Mouse (Mus musculus) limb, embryonic 11.5 days (tissue): ENCODE data around the gene Tbx6. TPM values are rescaled to one million over a fixed set of nuclear protein-coding genes. Genes with fewer than 3 reads are reported as not detected.

Source experiments
- ATAC-seq: fragments of 200-750 bp; cut with Nextera tagmentation; 2 replicates; pipeline ENCODE4 v1.8.0; 2017; ENCODE audit warnings: low read depth; ENCODE audit not compliant: insufficient number of reproducible peaks, low FRiP score, low TSS enrichment
- DNase-seq: peaks from one replicate; pipeline ENCODE4 v3.0.0-alpha.2; 2015; ENCODE audit warnings: low spot score
- H3K27ac ChIP-seq: fragments of 300-500 bp; sonication (generic); replicated peaks from 2 replicates; pipeline ENCODE4 v1.5.1; 2014; ENCODE audit warnings: low read depth, mild to moderate bottlenecking, low read length
- H3K27me3 ChIP-seq: fragments of 300-500 bp; sonication (generic); 2 replicates; pipeline ENCODE4 v1.6.1; 2014; ENCODE audit warnings: mild to moderate bottlenecking, low read length, mixed read lengths; ENCODE audit not compliant: control insufficient read depth, insufficient read depth
- H3K36me3 ChIP-seq: fragments of 300-500 bp; sonication (generic); 2 replicates; pipeline ENCODE4 v1.6.1; 2014; ENCODE audit warnings: mild to moderate bottlenecking, low read length, moderate library complexity, mixed read lengths; ENCODE audit not compliant: control insufficient read depth, insufficient read depth
- H3K4me1 ChIP-seq: fragments of 300-500 bp; sonication (generic); 2 replicates; pipeline ENCODE4 v1.6.1; 2014; ENCODE audit warnings: low read length, mixed read lengths; ENCODE audit not compliant: control insufficient read depth, insufficient read depth
- H3K4me2 ChIP-seq: fragments of 300-500 bp; sonication (generic); 2 replicates; pipeline ENCODE4 v1.6.1; 2014; ENCODE audit warnings: low read depth, mild to moderate bottlenecking, moderate library complexity; ENCODE audit not compliant: severe bottlenecking
- H3K4me3 ChIP-seq: fragments of 300-500 bp; sonication (generic); 2 replicates; pipeline ENCODE4 v1.5.1; 2014; ENCODE audit warnings: low read depth, low read length
- H3K9ac ChIP-seq: fragments of 300-500 bp; sonication (generic); 2 replicates; pipeline ENCODE4 v1.6.1; 2014; ENCODE audit warnings: mild to moderate bottlenecking, low read length
- H3K9me3 ChIP-seq: fragments of 300-500 bp; sonication (generic); 2 replicates; pipeline ENCODE4 v1.6.1; 2016; ENCODE audit warnings: low read length; ENCODE audit not compliant: control insufficient read depth
- WGBS: fragments of 180-500 bp; shearing (Covaris S2); extraction: QIAGEN DNeasy Blood & Tissue Kit; methylation state at CpG from one replicate; pipeline ENCODE4 v1.1.7; 2014; 5-methylcytosine and 5-hydroxymethylcytosine counted together
- polyA plus RNA-seq: library from polyadenylated mRNA; unstranded; fragments of >200 nt; fragmentation: Nextera tagmentation; extraction: Ambion mirVana; gene quantifications from 2 replicates; pipeline ENCODE4 v1.2.1, GENCODE M21; 2014

The Tbx6 gene
- polyA plus RNA-seq, 1 experiment from 2014 or later = 0.67 TPM

DNA sequence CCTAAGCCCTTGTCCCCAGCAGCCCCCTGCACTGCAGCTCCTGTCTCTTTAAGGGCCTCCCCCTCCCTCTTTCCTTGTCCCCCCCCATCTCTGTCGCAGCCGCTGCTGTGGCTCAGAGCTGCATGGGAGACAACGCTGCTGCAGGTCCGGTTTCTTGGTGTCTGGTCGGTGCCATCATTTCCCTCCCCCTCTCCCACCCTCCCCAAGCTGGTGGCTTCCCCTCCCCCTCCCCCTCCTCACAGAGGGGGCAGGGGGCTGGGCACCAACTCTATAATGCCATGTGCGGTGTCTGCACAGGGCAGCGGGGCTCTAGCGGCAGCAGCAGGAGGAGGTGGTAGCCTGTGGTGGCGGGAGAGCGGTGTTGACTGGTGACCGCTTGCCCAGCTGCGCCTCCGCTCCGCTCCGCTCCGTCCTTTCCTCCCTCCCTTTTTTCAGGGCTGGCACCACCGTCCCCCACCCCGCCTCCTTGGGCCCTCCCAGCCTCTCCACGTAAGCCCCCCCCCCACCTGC is 42.0 kb downstream of the Tbx6 start:
- 0% methylated on average over 10 of the region's 19 CpGs for WGBS
- ATAC-seq (no peak), DNase-seq (no peak)

DNA sequence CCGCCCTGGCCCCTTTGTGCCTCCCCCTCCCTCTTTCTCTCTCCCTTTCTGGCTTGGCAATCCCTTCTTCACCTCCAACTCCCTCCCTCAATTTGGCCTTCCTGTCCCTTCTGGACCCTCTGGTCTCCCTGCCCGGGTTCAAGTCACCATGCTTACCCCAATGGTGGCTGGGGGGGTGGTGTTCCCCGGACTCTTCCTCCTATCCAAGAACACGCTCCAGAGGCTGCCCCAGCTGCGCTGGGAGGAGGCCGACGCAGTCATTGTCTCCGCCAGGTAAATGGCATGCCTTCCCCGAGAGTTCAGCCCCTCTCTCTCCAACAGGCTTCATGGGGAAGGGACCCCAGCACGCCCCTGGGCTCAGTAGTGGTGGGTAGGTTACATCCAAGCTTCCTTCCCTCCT is 42.7 kb downstream of the Tbx6 start:
- Histone ChIP-seq H3K4me2 (no peak overlapping the region), H3K4me3 (no peak overlapping the region), H3K27ac (no peak overlapping the region), H3K9me3 (no peaks in the 10 kb centered on the region), H3K4me1 (0 out of 2 replicates have a peak, but pooled peaks cover 3% of the 10 kb centered on the region), H3K27me3 (peaks cover 22% of the 10 kb centered on the region), H3K9ac (no peak overlapping the region), H3K36me3 (no peaks in the 10 kb centered on the region)
- ATAC-seq = no peak
- 11% methylated on average over 10 of the region's 10 CpGs for WGBS
- DNase-seq = no peak

More for the DNA sequence above, 42.0 kb downstream of the Tbx6 start:
- Histone ChIP-seq H3K4me2 (peak overlapping the region; percentile 30), H3K27me3 (peaks cover 22% of the 10 kb centered on the region), H3K4me3 (no peak overlapping the region), H3K27ac (no peak overlapping the region), H3K4me1 (0 out of 2 replicates have a peak, but pooled peaks cover 3% of the 10 kb centered on the region), H3K9me3 (no peaks in the 10 kb centered on the region), H3K9ac (no peak overlapping the region), H3K36me3 (no peaks in the 10 kb centered on the region)

DNA sequence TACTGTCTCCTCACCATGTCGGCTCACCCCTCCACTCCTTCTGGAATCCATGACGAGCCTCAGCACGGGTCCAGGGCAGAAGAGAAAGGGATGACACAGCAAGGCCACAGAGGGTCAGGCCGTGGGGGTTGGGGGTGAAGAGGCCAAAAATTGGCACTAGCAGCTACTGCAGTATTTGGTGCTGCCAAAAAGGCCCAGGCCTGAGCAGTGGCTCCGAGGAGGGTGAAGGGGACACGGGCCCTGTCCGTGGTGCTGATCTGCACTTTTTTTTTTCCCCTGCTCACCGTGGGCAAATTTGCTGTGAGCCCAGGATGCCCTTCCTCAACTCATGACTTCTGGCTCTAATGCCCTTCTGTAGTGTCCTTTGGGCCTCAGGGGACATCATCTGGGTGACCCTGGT is 44.1 kb downstream of the Tbx6 start:
- Histone ChIP-seq H3K4me3 (no peak overlapping the region), H3K36me3 (no peaks in the 10 kb centered on the region), H3K9ac (no peak overlapping the region), H3K27ac (no peak overlapping the region), H3K27me3 (peaks cover 22% of the 10 kb centered on the region), H3K4me1 (peaks cover 8% of the 10 kb centered on the region; the same call in 1 of the 2 replicates), H3K9me3 (no peaks in the 10 kb centered on the region), H3K4me2 (no peak overlapping the region)
- ATAC-seq (no peak), DNase-seq (peak; percentile 76)
- 20% methylated on average over 8 of the region's 8 CpGs for WGBS

DNA sequence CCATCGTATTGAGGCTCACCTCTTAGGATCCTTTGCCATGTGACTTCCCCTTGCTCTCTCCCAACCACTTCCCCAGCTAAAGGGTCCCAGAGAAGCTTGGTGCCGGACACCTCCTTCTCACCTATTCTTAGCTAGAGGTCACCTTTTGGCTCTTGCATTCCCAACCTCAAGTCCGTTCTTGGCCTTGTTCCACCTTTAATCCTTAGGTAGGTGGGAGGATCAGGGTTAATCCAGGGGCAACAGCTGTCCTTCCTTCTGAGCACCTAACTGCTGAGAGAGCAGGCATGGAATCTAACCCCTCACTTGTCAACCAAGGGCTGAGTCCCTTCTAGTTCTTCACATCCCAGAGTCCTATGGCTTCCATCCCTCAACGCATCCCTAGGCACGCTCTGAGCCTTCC is 44.7 kb downstream of the Tbx6 start:
- 66% methylated on average over 5 of the region's 5 CpGs for WGBS
- H3K27me3 ChIP-seq = peaks cover 22% of the 10 kb centered on the region
- H3K4me3 ChIP-seq = no peak overlapping the region
- ATAC-seq (no peak), DNase-seq (no peak)
- no peaks in the 10 kb centered on the region for H3K9me3 ChIP-seq
- no peak overlapping the region for H3K9ac ChIP-seq
- H3K27ac ChIP-seq = no peak overlapping the region
- H3K4me2 ChIP-seq = no peak overlapping the region
- no peaks in the 10 kb centered on the region for H3K36me3 ChIP-seq
- peaks cover 8% of the 10 kb centered on the region; the same call in 1 of the 2 replicates for H3K4me1 ChIP-seq

DNA sequence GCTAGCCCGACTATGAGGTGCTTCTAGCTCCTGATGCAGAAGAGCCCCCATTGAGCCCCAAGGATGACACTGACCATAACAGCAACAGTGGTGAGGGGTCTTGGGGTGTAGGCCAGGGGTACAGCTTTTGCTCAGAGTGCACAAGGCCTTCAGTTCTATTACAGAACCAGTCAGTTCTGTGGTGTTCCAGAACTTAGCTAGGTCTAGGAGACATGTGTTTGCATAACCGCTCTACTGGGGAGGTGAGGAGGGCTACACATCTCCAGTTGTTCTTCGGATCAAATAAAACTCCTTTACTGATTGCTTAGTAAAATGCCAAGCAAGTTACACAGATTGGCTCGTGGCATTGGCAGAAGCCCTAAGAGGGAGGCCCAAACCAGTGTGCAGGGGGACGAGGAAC is 50.3 kb downstream of the Tbx6 start, which contains the start of gene 4930451I11Rik:
Gene 4930451I11Rik, minus strand, starts transcription at position 101 of the 400 bp plus-strand sequence.
- Histone ChIP-seq H3K9me3 (no peaks in the 10 kb centered on the region), H3K4me1 (peaks cover 5% of the 10 kb centered on the region; the same call in 1 of the 2 replicates), H3K27me3 (no peaks in the 10 kb centered on the region), H3K27ac (no peak within 1 kb of the TSS), H3K36me3 (no peaks in the 10 kb centered on the region), H3K4me3 (peak within 1 kb of the TSS; percentile 18; the same call in 1 of the 2 replicates), H3K4me2 (peak within 1 kb of the TSS; percentile 37; the same call in 1 of the 2 replicates), H3K9ac (no peak within 1 kb of the TSS)
- ATAC-seq (no peak), DNase-seq (no peak)
- WGBS = 63% methylated on average over 5 of the region's 5 CpGs

DNA sequence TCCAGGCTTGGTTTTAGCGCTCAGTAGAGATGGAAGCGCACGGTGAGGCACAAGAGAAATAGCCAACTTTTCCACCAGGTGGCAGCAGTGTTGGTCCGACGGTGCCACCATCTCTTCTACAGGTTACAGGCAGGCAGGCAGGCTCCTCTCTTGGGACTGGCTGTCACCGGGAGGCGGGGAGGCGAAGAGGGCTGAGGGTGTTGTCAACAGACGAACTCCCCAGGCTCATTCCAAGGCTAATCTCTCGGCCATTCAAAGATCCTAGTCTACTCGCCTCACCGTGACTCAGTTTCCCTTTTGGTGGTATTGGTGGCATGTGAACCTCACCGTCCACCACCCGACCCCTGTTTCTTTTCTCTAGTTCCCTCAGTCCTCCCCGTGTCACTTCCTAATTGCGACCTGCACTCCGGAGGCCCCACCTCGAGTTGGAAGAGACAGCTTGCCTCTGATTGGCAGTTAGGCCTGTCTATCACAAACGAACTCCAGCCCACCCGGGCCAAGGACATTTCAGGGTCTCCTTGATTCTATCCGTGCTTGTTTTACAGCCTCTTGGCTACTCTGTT is 50.8 kb downstream of the Tbx6 start:
- Histone ChIP-seq H3K4me1 (peaks cover 5% of the 10 kb centered on the region; the same call in 1 of the 2 replicates), H3K27ac (no peak overlapping the region), H3K9ac (no peak overlapping the region), H3K27me3 (no peaks in the 10 kb centered on the region), H3K9me3 (no peaks in the 10 kb centered on the region), H3K4me2 (peak overlapping the region; percentile 37; the same call in 1 of the 2 replicates), H3K4me3 (peak overlapping the region; percentile 18; the same call in 1 of the 2 replicates), H3K36me3 (no peaks in the 10 kb centered on the region)
- ATAC-seq (peak; percentile 57; the same call in 1 of the 2 replicates), DNase-seq (peak; percentile 85)
- 1% methylated on average over 21 of the region's 21 CpGs for WGBS

DNA sequence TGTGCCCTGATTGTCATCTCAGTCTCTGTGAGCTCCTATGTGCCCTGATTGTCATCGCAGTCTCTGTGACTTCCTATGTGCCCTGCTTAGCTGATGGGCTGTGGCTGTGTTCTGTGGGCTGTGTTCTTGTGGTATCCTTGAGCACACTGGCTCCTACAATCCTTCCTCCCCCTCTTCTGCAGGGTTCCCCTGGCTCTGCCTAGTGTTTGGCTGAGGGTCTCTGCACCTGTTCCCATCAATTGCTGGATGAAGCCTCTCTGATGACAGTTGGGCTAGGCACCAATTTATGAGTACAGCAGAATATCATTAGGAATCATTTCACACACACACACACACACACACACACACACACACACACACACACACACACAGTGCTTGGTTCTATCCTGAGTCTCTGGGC is 52.0 kb downstream of the Tbx6 start:
- ATAC-seq = no peak
- H3K27ac ChIP-seq = no peak overlapping the region
- 94% methylated on average over 1 of the region's 1 CpGs for WGBS

More for the DNA sequence above, 52.0 kb downstream of the Tbx6 start:
- Histone ChIP-seq H3K36me3 (no peaks in the 10 kb centered on the region), H3K9ac (no peak overlapping the region), H3K9me3 (no peaks in the 10 kb centered on the region), H3K4me1 (peaks cover 5% of the 10 kb centered on the region; the same call in 1 of the 2 replicates), H3K27me3 (no peaks in the 10 kb centered on the region), H3K4me3 (no peak overlapping the region), H3K4me2 (no peak overlapping the region)
- DNase-seq = no peak
